ENCODE assay signal across 14 mouse cellular contexts in genomic region chr13:58034985-58035384, GRCm38 (mm10).
DNase-seq lines count a peak whose midpoint lies in the region; ATAC-seq and TF ChIP-seq lines count a peak whose summit lies in the region.
"Had no signal": no experiment of that assay in that cellular context is flagged by ENCODE, and none has a peak within 500 bp of the region (broad histone marks: within the 10 kb centered on the region; RNA-seq: fewer than 3 reads in every experiment).

No protein-coding gene starts in this region.

- no peak overlapping the region for H3K27ac ChIP-seq in cerebellum, adult 2 months (ENCODE audit: insufficient read depth, low read length)
- peak overlapping the region; percentile 77 for H3K27ac ChIP-seq in heart, embryonic 16.5 days (ENCODE audit: low read length)
- H3K27ac ChIP-seq in left cerebral cortex, adult 2 months = no peak overlapping the region
- no peak overlapping the region for H3K27ac ChIP-seq in midbrain, postnatal 0 days (ENCODE audit: low read depth, low read length)
- no peak overlapping the region for H3K27ac ChIP-seq in midbrain, embryonic 14.5 days (replicated peaks; ENCODE audit: low read depth, low read length)
- H3K27ac ChIP-seq: embryonic facial prominence, embryonic 12.5 days; midbrain, embryonic 15.5 days had no signal

- H3K27me3 ChIP-seq in cerebellum, adult 2 months (ENCODE audit: control insufficient read depth, insufficient read depth, low read length) = no peaks in the 10 kb centered on the region
- H3K27me3 ChIP-seq in heart, embryonic 16.5 days (ENCODE audit: control insufficient read depth, insufficient read depth, low read length) = no peaks in the 10 kb centered on the region
- no peaks in the 10 kb centered on the region for H3K27me3 ChIP-seq in midbrain, postnatal 0 days (ENCODE audit: insufficient read depth, low read length)
- H3K27me3 ChIP-seq in midbrain, embryonic 14.5 days (ENCODE audit: control insufficient read depth, insufficient read depth, low read length) = no peaks in the 10 kb centered on the region
- H3K27me3 ChIP-seq: embryonic facial prominence, embryonic 12.5 days; midbrain, embryonic 15.5 days had no signal

- no peaks in the 10 kb centered on the region for H3K9me3 ChIP-seq in heart, embryonic 16.5 days (replicated peaks; ENCODE audit: control insufficient read depth, low read length)
- H3K9me3 ChIP-seq in midbrain, postnatal 0 days (ENCODE audit: low read length) = no peaks in the 10 kb centered on the region
- no peaks in the 10 kb centered on the region for H3K9me3 ChIP-seq in midbrain, embryonic 14.5 days (ENCODE audit: control insufficient read depth, low read length)
- H3K9me3 ChIP-seq: embryonic facial prominence, embryonic 12.5 days; midbrain, embryonic 15.5 days had no signal

- H3K4me3 ChIP-seq in cerebellum, adult 2 months (replicated peaks; ENCODE audit: insufficient read depth, low read depth, low read length) = no peak overlapping the region
- H3K4me3 ChIP-seq in heart, embryonic 16.5 days (ENCODE audit: low read length) = no peak overlapping the region
- H3K4me3 ChIP-seq in left cerebral cortex, adult 2 months = no peak overlapping the region
- no peak overlapping the region for H3K4me3 ChIP-seq in midbrain, postnatal 0 days (ENCODE audit: low read depth, low read length)
- H3K4me3 ChIP-seq in midbrain, embryonic 14.5 days (replicated peaks; ENCODE audit: low read depth, low read length) = no peak overlapping the region
- H3K4me3 ChIP-seq: embryonic facial prominence, embryonic 12.5 days; midbrain, embryonic 15.5 days had no signal

- no peak overlapping the region for H3K4me2 ChIP-seq in heart, embryonic 16.5 days (ENCODE audit: low read depth, low read length)
- no peak overlapping the region for H3K4me2 ChIP-seq in midbrain, postnatal 0 days (ENCODE audit: low read depth, low read length, poor library complexity, severe bottlenecking)
- H3K4me2 ChIP-seq in midbrain, embryonic 14.5 days (ENCODE audit: low read length) = no peak overlapping the region
- H3K4me2 ChIP-seq: embryonic facial prominence, embryonic 12.5 days; liver, embryonic 11.5 days; midbrain, embryonic 15.5 days had no signal

- no peak for TF ChIP-seq POLR2A in cerebellum, adult 2 months (IDR thresholded peaks at IDR 0.05; ENCODE audit: borderline replicate concordance, insufficient read depth, low read length)

- peak in 1 of 2 experiments; percentile 13 for DNase-seq in cerebellum, adult 2 months
- DNase-seq in cerebellum, adult 11 months = no peak
- no peak for DNase-seq in heart, adult 9 months (ENCODE audit: low spot score in 2 of 2)
- DNase-seq in left cerebral cortex, adult 2 months (ENCODE audit: extremely low spot score in 1 of 2, low spot score in 2 of 2) = no peak
- no peak for DNase-seq in left cerebral cortex, adult 8-10 months (ENCODE audit: low spot score in 2 of 2)
- DNase-seq in midbrain, postnatal 0 days (ENCODE audit: low spot score) = no peak
- no peak for DNase-seq in midbrain, embryonic 14.5 days
- DNase-seq: adrenal gland, adult 8-10 months; thymus, postnatal 36 days had no signal

- H3K4me1 ChIP-seq in cerebellum, adult 2 months (ENCODE audit: control insufficient read depth, insufficient read depth, low read length) = peaks cover 25% of the 10 kb centered on the region
- H3K4me1 ChIP-seq in heart, embryonic 16.5 days (ENCODE audit: control insufficient read depth, insufficient read depth, low read length) = peaks cover 19% of the 10 kb centered on the region
- no peaks in the 10 kb centered on the region for H3K4me1 ChIP-seq in midbrain, postnatal 0 days (ENCODE audit: insufficient read depth, low read length)
- H3K4me1 ChIP-seq in midbrain, embryonic 14.5 days (ENCODE audit: control insufficient read depth, insufficient read depth, low read length) = no peaks in the 10 kb centered on the region
- H3K4me1 ChIP-seq: embryonic facial prominence, embryonic 12.5 days; midbrain, embryonic 15.5 days had no signal

- H3K9ac ChIP-seq in heart, embryonic 16.5 days (ENCODE audit: low read length) = no peak overlapping the region
- H3K9ac ChIP-seq in midbrain, postnatal 0 days (replicated peaks; ENCODE audit: low read length, poor library complexity, severe bottlenecking) = no peak overlapping the region
- H3K9ac ChIP-seq in midbrain, embryonic 14.5 days (replicated peaks; ENCODE audit: low read length) = no peak overlapping the region
- H3K9ac ChIP-seq: embryonic facial prominence, embryonic 12.5 days; midbrain, embryonic 15.5 days had no signal

- TF ChIP-seq CTCF in cerebellum, adult 2 months (IDR thresholded peaks at IDR 0.05; ENCODE audit: borderline replicate concordance, insufficient read depth, low read depth, low read length) = peak; percentile 7; the same call in 1 of the 2 replicates
- TF ChIP-seq CTCF in left cerebral cortex, adult 2 months (IDR thresholded peaks at IDR 0.05) = peak; percentile 34
- peak; percentile 40 for TF ChIP-seq CTCF in midbrain, postnatal 0 days (IDR thresholded peaks at IDR 0.05)

- WGBS in cerebellum, adult 2 months = 91% methylated on average over 3 of the region's 3 CpGs
- WGBS in heart, embryonic 16.5 days = 86% methylated on average over 3 of the region's 3 CpGs
- WGBS in midbrain, postnatal 0 days = 94% methylated on average over 3 of the region's 3 CpGs
- 92% methylated on average over 3 of the region's 3 CpGs for WGBS in midbrain, embryonic 14.5 days

- no peak for ATAC-seq in heart, embryonic 16.5 days (replicated peaks; ENCODE audit: extremely low read depth, insufficient read depth, low FRiP score)
- no peak for ATAC-seq in midbrain, postnatal 0 days (ENCODE audit: low FRiP score)
- ATAC-seq in midbrain, embryonic 14.5 days (ENCODE audit: low FRiP score, low TSS enrichment) = no peak
- ATAC-seq: forebrain, embryonic 16.5 days; midbrain, embryonic 15.5 days had no signal

- intact Hi-C loops in left cerebral cortex, adult 2 months (cut with DNase I) = loop anchor here (1.0 to 5.0 kb wide), 2 partner anchors 38 to 77 kb away; partner anchors contain the start of gene Klhl3

- H3K36me3 ChIP-seq in heart, embryonic 16.5 days (ENCODE audit: control insufficient read depth, insufficient read depth) = no peaks in the 10 kb centered on the region
- peaks cover 16% of the 10 kb centered on the region for H3K36me3 ChIP-seq in midbrain, postnatal 0 days (ENCODE audit: insufficient read depth, low read length)
- no peaks in the 10 kb centered on the region for H3K36me3 ChIP-seq in midbrain, embryonic 14.5 days (ENCODE audit: control insufficient read depth, insufficient read depth, low read length)
- H3K36me3 ChIP-seq: embryonic facial prominence, embryonic 12.5 days; midbrain, embryonic 15.5 days had no signal
